Mouse (Mus musculus): ENCODE measurements at regions not wholly inside any gene's neighbourhood (a gene's known extent, or its start where the extent isn't known, plus 50 kb on each side); places are given as distances from the start of the nearest gene placed in this dataset.

- Histone ChIP-seq H3K4me2 (ENCODE audit: low read depth, low read length) (no peak overlapping the region), H3K4me1 (ENCODE audit: control insufficient read depth, insufficient read depth, low read length) (no peaks in the 10 kb centered on the region), H3K9me3 (ENCODE audit: control insufficient read depth, low read length) (no peaks in the 10 kb centered on the region), H3K9ac (ENCODE audit: low read depth, low read length) (no peak overlapping the region), H3K27me3 (replicated peaks; ENCODE audit: control insufficient read depth, insufficient read depth, low read length) (no peaks in the 10 kb centered on the region), H3K36me3 (ENCODE audit: control insufficient read depth, insufficient read depth, low read length) (no peaks in the 10 kb centered on the region), H3K27ac (ENCODE audit: low read length) (no peak overlapping the region), H3K4me3 (ENCODE audit: low read length) (no peak overlapping the region)
- no peak for ATAC-seq
- 94% methylated on average over 2 of the region's 2 CpGs for WGBS
Measured at GRCm38 (mm10) chr11:37904991-37905390, 669.2 kb upstream of the Tenm2 start.

GRCm38 (mm10) chr11:37897713-37898112 is 661.9 kb upstream of the Tenm2 start:
- H3K27me3 ChIP-seq (replicated peaks; ENCODE audit: control insufficient read depth, insufficient read depth, low read length) = no peaks in the 10 kb centered on the region
- no peaks in the 10 kb centered on the region for H3K9me3 ChIP-seq (ENCODE audit: control insufficient read depth, low read length)
- H3K27ac ChIP-seq (ENCODE audit: low read length) = no peak overlapping the region
- H3K4me2 ChIP-seq (ENCODE audit: low read depth, low read length) = no peak overlapping the region
- H3K4me1 ChIP-seq (ENCODE audit: control insufficient read depth, insufficient read depth, low read length) = no peaks in the 10 kb centered on the region
- H3K4me3 ChIP-seq (ENCODE audit: low read length) = no peak overlapping the region
- ATAC-seq = no peak
- no peak overlapping the region for H3K9ac ChIP-seq (ENCODE audit: low read depth, low read length)
- no peaks in the 10 kb centered on the region for H3K36me3 ChIP-seq (ENCODE audit: control insufficient read depth, insufficient read depth, low read length)

- Histone ChIP-seq H3K9ac (ENCODE audit: low read depth, low read length) (no peak overlapping the region), H3K36me3 (ENCODE audit: control insufficient read depth, insufficient read depth, low read length) (no peaks in the 10 kb centered on the region), H3K27ac (ENCODE audit: low read length) (no peak overlapping the region), H3K4me3 (ENCODE audit: low read length) (no peak overlapping the region), H3K27me3 (replicated peaks; ENCODE audit: control insufficient read depth, insufficient read depth, low read length) (no peaks in the 10 kb centered on the region), H3K9me3 (ENCODE audit: control insufficient read depth, low read length) (no peaks in the 10 kb centered on the region), H3K4me2 (ENCODE audit: low read depth, low read length) (no peak overlapping the region), H3K4me1 (ENCODE audit: control insufficient read depth, insufficient read depth, low read length) (no peaks in the 10 kb centered on the region)
- 72% methylated on average over 4 of the region's 4 CpGs for WGBS
- no peak for ATAC-seq
Measured at GRCm38 (mm10) chr11:37882717-37883116, 647.0 kb upstream of the Tenm2 start.

GRCm38 (mm10) chr11:37837301-37837700 is 601.5 kb upstream of the Tenm2 start:
- H3K4me1 ChIP-seq (ENCODE audit: control insufficient read depth, insufficient read depth, low read length) = no peaks in the 10 kb centered on the region
- H3K27me3 ChIP-seq (replicated peaks; ENCODE audit: control insufficient read depth, insufficient read depth, low read length) = no peaks in the 10 kb centered on the region
- 56% methylated on average over 5 of the region's 5 CpGs for WGBS
- H3K9me3 ChIP-seq (ENCODE audit: control insufficient read depth, low read length) = no peaks in the 10 kb centered on the region
- H3K36me3 ChIP-seq (ENCODE audit: control insufficient read depth, insufficient read depth, low read length) = no peaks in the 10 kb centered on the region
- H3K27ac ChIP-seq (ENCODE audit: low read length) = no peak overlapping the region
- H3K9ac ChIP-seq (ENCODE audit: low read depth, low read length) = no peak overlapping the region
- no peak overlapping the region for H3K4me2 ChIP-seq (ENCODE audit: low read depth, low read length)
- no peak overlapping the region for H3K4me3 ChIP-seq (ENCODE audit: low read length)
- no peak for ATAC-seq

GRCm38 (mm10) chr11:37830975-37831374 is 595.2 kb upstream of the Tenm2 start:
- WGBS = 55% methylated on average over 3 of the region's 3 CpGs
- Histone ChIP-seq H3K27ac (ENCODE audit: low read length) (no peak overlapping the region), H3K4me1 (ENCODE audit: control insufficient read depth, insufficient read depth, low read length) (no peaks in the 10 kb centered on the region), H3K36me3 (ENCODE audit: control insufficient read depth, insufficient read depth, low read length) (no peaks in the 10 kb centered on the region), H3K27me3 (replicated peaks; ENCODE audit: control insufficient read depth, insufficient read depth, low read length) (no peaks in the 10 kb centered on the region), H3K9me3 (ENCODE audit: control insufficient read depth, low read length) (no peaks in the 10 kb centered on the region), H3K4me3 (ENCODE audit: low read length) (no peak overlapping the region), H3K4me2 (ENCODE audit: low read depth, low read length) (no peak overlapping the region), H3K9ac (ENCODE audit: low read depth, low read length) (no peak overlapping the region)
- ATAC-seq = no peak

GRCm38 (mm10) chr11:37806761-37807160 is 571.0 kb upstream of the Tenm2 start:
- no peaks in the 10 kb centered on the region for H3K9me3 ChIP-seq (ENCODE audit: control insufficient read depth, low read length)
- no peak overlapping the region for H3K9ac ChIP-seq (ENCODE audit: low read depth, low read length)
- no peak overlapping the region for H3K27ac ChIP-seq (ENCODE audit: low read length)
- ATAC-seq = no peak
- no peaks in the 10 kb centered on the region for H3K4me1 ChIP-seq (ENCODE audit: control insufficient read depth, insufficient read depth, low read length)
- H3K4me2 ChIP-seq (ENCODE audit: low read depth, low read length) = no peak overlapping the region
- H3K27me3 ChIP-seq (replicated peaks; ENCODE audit: control insufficient read depth, insufficient read depth, low read length) = no peaks in the 10 kb centered on the region
- H3K4me3 ChIP-seq (ENCODE audit: low read length) = no peak overlapping the region
- H3K36me3 ChIP-seq (ENCODE audit: control insufficient read depth, insufficient read depth, low read length) = no peaks in the 10 kb centered on the region
- WGBS = 55% methylated on average over 5 of the region's 5 CpGs

GRCm38 (mm10) chr11:37798783-37799318 is 563.1 kb upstream of the Tenm2 start:
- Histone ChIP-seq H3K9me3 (ENCODE audit: control insufficient read depth, low read length) (no peaks in the 10 kb centered on the region), H3K36me3 (ENCODE audit: control insufficient read depth, insufficient read depth, low read length) (no peaks in the 10 kb centered on the region), H3K4me1 (ENCODE audit: control insufficient read depth, insufficient read depth, low read length) (no peaks in the 10 kb centered on the region), H3K4me3 (ENCODE audit: low read length) (no peak overlapping the region), H3K4me2 (ENCODE audit: low read depth, low read length) (no peak overlapping the region), H3K27ac (ENCODE audit: low read length) (no peak overlapping the region), H3K9ac (ENCODE audit: low read depth, low read length) (no peak overlapping the region), H3K27me3 (replicated peaks; ENCODE audit: control insufficient read depth, insufficient read depth, low read length) (no peaks in the 10 kb centered on the region)
- ATAC-seq = no peak
- WGBS = 53% methylated on average over 6 of the region's 6 CpGs

GRCm38 (mm10) chr11:37772481-37773089 is 536.8 kb upstream of the Tenm2 start:
- H3K9ac ChIP-seq (ENCODE audit: low read depth, low read length) = no peak overlapping the region
- H3K9me3 ChIP-seq (ENCODE audit: control insufficient read depth, low read length) = no peaks in the 10 kb centered on the region
- WGBS = 66% methylated on average over 2 of the region's 2 CpGs
- no peaks in the 10 kb centered on the region for H3K4me1 ChIP-seq (ENCODE audit: control insufficient read depth, insufficient read depth, low read length)
- no peak overlapping the region for H3K27ac ChIP-seq (ENCODE audit: low read length)
- H3K4me3 ChIP-seq (ENCODE audit: low read length) = no peak overlapping the region
- ATAC-seq = no peak
- no peak overlapping the region for H3K4me2 ChIP-seq (ENCODE audit: low read depth, low read length)
- no peaks in the 10 kb centered on the region for H3K27me3 ChIP-seq (replicated peaks; ENCODE audit: control insufficient read depth, insufficient read depth, low read length)
- H3K36me3 ChIP-seq (ENCODE audit: control insufficient read depth, insufficient read depth, low read length) = no peaks in the 10 kb centered on the region

- H3K36me3 ChIP-seq (ENCODE audit: control insufficient read depth, insufficient read depth, low read length) = no peaks in the 10 kb centered on the region
Measured at GRCm38 (mm10) chr11:37770881-37771280, 535.1 kb upstream of the Tenm2 start.

GRCm38 (mm10) chr11:37768121-37768520 is 532.4 kb upstream of the Tenm2 start:
- WGBS = 50% methylated on average over 3 of the region's 3 CpGs
- no peak for ATAC-seq

More at GRCm38 (mm10) chr11:37770881-37771280, 535.1 kb upstream of the Tenm2 start:
- Histone ChIP-seq H3K9ac (ENCODE audit: low read depth, low read length) (no peak overlapping the region), H3K27ac (ENCODE audit: low read length) (no peak overlapping the region), H3K9me3 (ENCODE audit: control insufficient read depth, low read length) (no peaks in the 10 kb centered on the region), H3K27me3 (replicated peaks; ENCODE audit: control insufficient read depth, insufficient read depth, low read length) (no peaks in the 10 kb centered on the region), H3K4me2 (ENCODE audit: low read depth, low read length) (no peak overlapping the region), H3K4me1 (ENCODE audit: control insufficient read depth, insufficient read depth, low read length) (no peaks in the 10 kb centered on the region), H3K4me3 (ENCODE audit: low read length) (no peak overlapping the region)
- no peak for ATAC-seq
- WGBS = 75% methylated on average over 3 of the region's 3 CpGs

More at GRCm38 (mm10) chr11:37768121-37768520, 532.4 kb upstream of the Tenm2 start:
- H3K36me3 ChIP-seq (ENCODE audit: control insufficient read depth, insufficient read depth, low read length) = no peaks in the 10 kb centered on the region
- H3K9me3 ChIP-seq (ENCODE audit: control insufficient read depth, low read length) = no peaks in the 10 kb centered on the region
- H3K27ac ChIP-seq (ENCODE audit: low read length) = no peak overlapping the region
- H3K9ac ChIP-seq (ENCODE audit: low read depth, low read length) = no peak overlapping the region
- H3K4me3 ChIP-seq (ENCODE audit: low read length) = no peak overlapping the region
- H3K27me3 ChIP-seq (replicated peaks; ENCODE audit: control insufficient read depth, insufficient read depth, low read length) = no peaks in the 10 kb centered on the region
- H3K4me2 ChIP-seq (ENCODE audit: low read depth, low read length) = no peak overlapping the region
- H3K4me1 ChIP-seq (ENCODE audit: control insufficient read depth, insufficient read depth, low read length) = no peaks in the 10 kb centered on the region

All from intestine, embryonic 16.5 days (tissue).